In genomic region chr2:165878907-165879361, GRCm38 (mm10) we compare ENCODE assay signal across 7 mouse cellular contexts. TPM values are rescaled to one million over a fixed set of nuclear protein-coding genes. Genes with fewer than 3 reads are reported as not detected.
A peak's percentile ranks its signal among the peaks of the same experiment; 100 is the strongest.
DNase-seq lines count a peak whose midpoint lies in the region; ATAC-seq lines count a peak whose summit lies in the region.

No protein-coding gene starts in this region.

- WGBS in lung, embryonic 15.5 days: 29% methylated on average over 8 of the region's 8 CpGs
- WGBS in forebrain, embryonic 13.5 days: 21% methylated on average over 8 of the region's 8 CpGs
- 25% methylated on average over 8 of the region's 8 CpGs for WGBS in limb, embryonic 11.5 days
- 37% methylated on average over 8 of the region's 8 CpGs for WGBS in stomach, embryonic 15.5 days

- H3K27me3 ChIP-seq in lung, embryonic 15.5 days: no peaks in the 10 kb centered on the region
- no peaks in the 10 kb centered on the region for H3K27me3 ChIP-seq in forebrain, embryonic 13.5 days
- no peaks in the 10 kb centered on the region for H3K27me3 ChIP-seq in limb, embryonic 11.5 days (ENCODE audit: control insufficient read depth, insufficient read depth, low read length)
- H3K27me3 ChIP-seq in stomach, embryonic 15.5 days (replicated peaks): no peaks in the 10 kb centered on the region

- H3K9me3 ChIP-seq in lung, embryonic 15.5 days: no peaks in the 10 kb centered on the region
- H3K9me3 ChIP-seq in forebrain, embryonic 13.5 days (replicated peaks): no peaks in the 10 kb centered on the region
- H3K9me3 ChIP-seq in limb, embryonic 11.5 days (ENCODE audit: control insufficient read depth, low read length): no peaks in the 10 kb centered on the region
- H3K9me3 ChIP-seq in stomach, embryonic 15.5 days: no peaks in the 10 kb centered on the region

- H3K4me2 ChIP-seq in lung, embryonic 15.5 days: peak overlapping the region; percentile 64
- H3K4me2 ChIP-seq in forebrain, embryonic 13.5 days: peak overlapping the region; percentile 67
- H3K4me2 ChIP-seq in limb, embryonic 11.5 days (ENCODE audit: low read depth, severe bottlenecking): peak overlapping the region; percentile 29
- H3K4me2 ChIP-seq in stomach, embryonic 15.5 days: peak overlapping the region; percentile 71

- peak overlapping the region; percentile 11; the same call in 1 of the 2 replicates for H3K9ac ChIP-seq in lung, embryonic 15.5 days
- peak overlapping the region; percentile 65 for H3K9ac ChIP-seq in forebrain, embryonic 13.5 days
- H3K9ac ChIP-seq in limb, embryonic 11.5 days (ENCODE audit: low read length): peak overlapping the region; percentile 59
- peak overlapping the region; percentile 14; the same call in 1 of the 2 replicates for H3K9ac ChIP-seq in stomach, embryonic 15.5 days

- DNase-seq in lung, postnatal 14 days: no peak
- DNase-seq in limb, embryonic 11.5 days (ENCODE audit: low spot score): no peak
- DNase-seq in ovary, postnatal 14 days (ENCODE audit: low spot score): no peak
- no peak for DNase-seq in B cell, adult 2 months

- peaks cover 4% of the 10 kb centered on the region; the same call in 1 of the 2 replicates for H3K36me3 ChIP-seq in lung, embryonic 15.5 days
- peaks cover 7% of the 10 kb centered on the region for H3K36me3 ChIP-seq in forebrain, embryonic 13.5 days (ENCODE audit: poor library complexity, severe bottlenecking)
- no peaks in the 10 kb centered on the region; the same call in 1 of the 2 replicates for H3K36me3 ChIP-seq in limb, embryonic 11.5 days (ENCODE audit: control insufficient read depth, insufficient read depth, low read length)
- H3K36me3 ChIP-seq in stomach, embryonic 15.5 days: 0 out of 2 replicates have a peak, but pooled peaks cover 1% of the 10 kb centered on the region

- H3K4me3 ChIP-seq in lung, embryonic 15.5 days: no peak overlapping the region
- H3K4me3 ChIP-seq in forebrain, embryonic 13.5 days: peak overlapping the region; percentile 39
- no peak overlapping the region for H3K4me3 ChIP-seq in limb, embryonic 11.5 days (ENCODE audit: low read depth, low read length)
- H3K4me3 ChIP-seq in stomach, embryonic 15.5 days (replicated peaks): no peak overlapping the region

- H3K4me1 ChIP-seq in lung, embryonic 15.5 days: peaks cover 96% of the 10 kb centered on the region
- peaks cover 98% of the 10 kb centered on the region for H3K4me1 ChIP-seq in forebrain, embryonic 13.5 days
- peaks cover 94% of the 10 kb centered on the region for H3K4me1 ChIP-seq in limb, embryonic 11.5 days (ENCODE audit: control insufficient read depth, insufficient read depth, low read length)
- H3K4me1 ChIP-seq in stomach, embryonic 15.5 days: peaks cover 89% of the 10 kb centered on the region

- no peak for ATAC-seq in lung, embryonic 15.5 days (ENCODE audit: borderline replicate concordance, extremely low read depth, low FRiP score, low TSS enrichment)
- ATAC-seq in forebrain, embryonic 13.5 days: no peak
- ATAC-seq in limb, embryonic 11.5 days (ENCODE audit: insufficient number of reproducible peaks, low FRiP score, low TSS enrichment, low read depth): no peak
- ATAC-seq in stomach, embryonic 15.5 days (ENCODE audit: insufficient read depth, low FRiP score, low read depth): no peak

- peak overlapping the region; percentile 100 for H3K27ac ChIP-seq in lung, embryonic 15.5 days
- H3K27ac ChIP-seq in forebrain, embryonic 13.5 days: peak overlapping the region; percentile 100
- H3K27ac ChIP-seq in limb, embryonic 11.5 days (replicated peaks; ENCODE audit: low read depth, low read length): peak overlapping the region; percentile 98
- peak overlapping the region; percentile 100 for H3K27ac ChIP-seq in stomach, embryonic 15.5 days

RNA-seq across cellular contexts. Expression of gene Zmynd8, which starts 19.9 kb away (rescaled TPM):
- 44.7 and 46.0 TPM in 2 replicates for polyA plus RNA-seq in lung, embryonic 15.5 days (2015; fragmentation: Nextera tagmentation; extraction: Ambion mirVana)
- polyA plus RNA-seq in forebrain, embryonic 13.5 days (2015; fragmentation: Nextera tagmentation; extraction: Ambion mirVana): 73.3 and 85.4 TPM in 2 replicates
- polyA plus RNA-seq in limb, embryonic 11.5 days (2014; fragmentation: Nextera tagmentation; extraction: Ambion mirVana): 43.5 and 46.9 TPM in 2 replicates
- polyA plus RNA-seq in stomach, embryonic 15.5 days (2015; fragmentation: Nextera tagmentation; extraction: Ambion mirVana): 53.6 and 54.5 TPM in 2 replicates

Comparison
In these comparisons a context has a peak if more than half of its experiments do, and no peak if none do; other contexts are left out.
1. H3K9ac ChIP-seq: peak in every context shown above with its lines; median percentile 65 in forebrain, embryonic 13.5 days; 59 in limb, embryonic 11.5 days; 14 in stomach, embryonic 15.5 days; 11 in lung, embryonic 15.5 days.